Mouse (Mus musculus) CH12.LX (cell line): ENCODE measurements around the gene Tsc22d4. TPM values are rescaled to one million over a fixed set of nuclear protein-coding genes. Genes with fewer than 3 reads are reported as not detected.

ENCODE experiments used
- DNase-seq: peaks from one replicate; pipeline ENCODE4 v3.0.0-alpha.2; 2013; ENCODE audit errors: extremely low read depth
- H3K27ac ChIP-seq: 2 replicates; pipeline ENCODE4 v1.5.1; 2012; ENCODE audit warnings: low read depth, mild to moderate bottlenecking, control low read depth, moderate library complexity; ENCODE audit not compliant: insufficient read depth
- H3K27me3 ChIP-seq: replicated peaks from 2 replicates; pipeline ENCODE3; 2012; ENCODE audit warnings: inconsistent platforms
- H3K36me3 ChIP-seq, 2 experiments: replicated peaks in 1 of 2; 2 replicates each; pipeline versions ENCODE3 to v1.6.1; 2012; ENCODE audit warnings: inconsistent platforms in 1 of 2, low read length in 1 of 2, mild to moderate bottlenecking in 1 of 2, mixed read lengths in 1 of 2, moderate library complexity in 1 of 2; ENCODE audit not compliant: control insufficient read depth in 1 of 2, insufficient read depth in 1 of 2
- H3K4me1 ChIP-seq, 2 experiments: 2 replicates each; pipeline ENCODE4 v1.6.1; 2012; ENCODE audit warnings: inconsistent platforms in 1 of 2, moderate library complexity in 1 of 2; ENCODE audit not compliant: insufficient read depth in 2 of 2, control insufficient read depth in 1 of 2
- H3K4me2 ChIP-seq: 2 replicates; pipeline ENCODE4 v1.6.1; 2012; ENCODE audit warnings: low read depth, mild to moderate bottlenecking, control low read depth; ENCODE audit not compliant: poor library complexity, insufficient read depth, severe bottlenecking
- H3K4me3 ChIP-seq, 3 experiments: fragments of 150-350 bp in 1 of 3; sonication (generic) in 1 of 3; replicated peaks in 1 of 3; 2 replicates each; pipeline versions ENCODE3 to v1.5.1; 2011 to 2012; ENCODE audit warnings: low read depth in 2 of 3, low read length in 2 of 3, mild to moderate bottlenecking in 2 of 3, moderate library complexity in 2 of 3, control low read depth in 1 of 3, improper control_type of control experiment in 1 of 3, inconsistent platforms in 1 of 3, mixed read lengths in 1 of 3; ENCODE audit not compliant: poor library complexity in 1 of 3
- H3K79me2 ChIP-seq: replicated peaks from 2 replicates; pipeline ENCODE4 v1.6.1; 2012; ENCODE audit warnings: mild to moderate bottlenecking, moderate library complexity; ENCODE audit not compliant: control insufficient read depth, poor library complexity, insufficient read depth, severe bottlenecking; ENCODE audit errors: extremely low read depth
- H3K9ac ChIP-seq: 2 replicates; pipeline ENCODE4 v1.6.1; 2012; ENCODE audit warnings: low read depth, mild to moderate bottlenecking, control low read depth, moderate library complexity; ENCODE audit not compliant: insufficient read depth
- H3K9me3 ChIP-seq: replicated peaks from 2 replicates; pipeline ENCODE3; 2012; ENCODE audit warnings: low read length, inconsistent platforms, mixed read lengths
- BHLHE40 ChIP-seq: IDR thresholded peaks from 2 replicates; pipeline ENCODE4 v1.6.1; 2011; ENCODE audit warnings: mild to moderate bottlenecking, low read depth, low read length, improper control_type of control experiment
- CHD1 ChIP-seq: IDR thresholded peaks from 2 replicates; pipeline ENCODE4 v1.6.1; 2012; ENCODE audit warnings: low read depth, low read length, improper control_type of control experiment, inconsistent platforms
- CHD2 ChIP-seq: IDR thresholded peaks from 2 replicates; pipeline ENCODE4 v1.6.1; 2011; ENCODE audit warnings: low read length, improper control_type of control experiment
- E2F4 ChIP-seq: IDR thresholded peaks from 2 replicates; pipeline ENCODE4 v1.6.1; 2011; ENCODE audit warnings: low read depth, low read length, improper control_type of control experiment; ENCODE audit not compliant: insufficient replicate concordance
- ELF1 ChIP-seq: IDR thresholded peaks from 2 replicates; pipeline ENCODE4 v1.6.1; 2014; ENCODE audit warnings: low read depth, mild to moderate bottlenecking, inconsistent platforms, low read length, improper control_type of control experiment
- HCFC1 ChIP-seq: IDR thresholded peaks from 2 replicates; pipeline ENCODE4 v1.6.1; 2012; ENCODE audit warnings: low read depth, mild to moderate bottlenecking, inconsistent platforms, low read length, improper control_type of control experiment
- JUND ChIP-seq: conservative IDR thresholded peaks from 2 replicates; pipeline ENCODE4 v1.6.1; 2011; ENCODE audit warnings: low read depth, low read length, improper control_type of control experiment
- KAT2A ChIP-seq: IDR thresholded peaks from 2 replicates; pipeline ENCODE4 v1.6.1; 2012; ENCODE audit warnings: low read length, improper control_type of control experiment, inconsistent platforms; ENCODE audit not compliant: insufficient replicate concordance
- MAFK ChIP-seq: IDR thresholded peaks from 2 replicates; pipeline ENCODE4 v1.6.1; 2011; ENCODE audit warnings: low read length, improper control_type of control experiment; ENCODE audit not compliant: insufficient replicate concordance
- MAX ChIP-seq: IDR thresholded peaks from 2 replicates; pipeline ENCODE4 v1.6.1; 2011; ENCODE audit warnings: low read length, improper control_type of control experiment
- MEF2A ChIP-seq: IDR thresholded peaks from 2 replicates; pipeline ENCODE4 v1.6.1; 2014; ENCODE audit warnings: low read depth, mild to moderate bottlenecking, inconsistent platforms, low read length, improper control_type of control experiment, borderline replicate concordance
- MXI1 ChIP-seq: IDR thresholded peaks from 2 replicates; pipeline ENCODE4 v1.6.1; 2011; ENCODE audit warnings: mild to moderate bottlenecking, low read depth, low read length, improper control_type of control experiment
- MYC ChIP-seq: IDR thresholded peaks from 2 replicates; pipeline ENCODE4 v1.6.1; 2011; ENCODE audit warnings: low read depth, mild to moderate bottlenecking, improper control_type of control experiment, low read length
- PAX5 ChIP-seq: IDR thresholded peaks from 2 replicates; pipeline ENCODE4 v1.6.1; 2012; ENCODE audit warnings: low read length, inconsistent platforms, mixed read lengths
- POLR2A ChIP-seq: IDR thresholded peaks from 2 replicates; pipeline ENCODE4 v1.6.1; 2011; ENCODE audit warnings: low read depth, mild to moderate bottlenecking, improper control_type of control experiment, low read length
- POLR2AphosphoS2 ChIP-seq: IDR thresholded peaks from 2 replicates; pipeline ENCODE4 v1.6.1; 2011; ENCODE audit warnings: low read depth, low read length, improper control_type of control experiment
- SIN3A ChIP-seq: IDR thresholded peaks from 2 replicates; pipeline ENCODE4 v1.6.1; 2012; ENCODE audit warnings: low read length, improper control_type of control experiment, inconsistent platforms
- TBP ChIP-seq: conservative IDR thresholded peaks from 2 replicates; pipeline ENCODE4 v1.6.1; 2011; ENCODE audit warnings: low read depth, low read length, improper control_type of control experiment
- USF1 ChIP-seq: IDR thresholded peaks from 2 replicates; pipeline ENCODE4 v1.6.1; 2014; ENCODE audit warnings: low read depth, mild to moderate bottlenecking, inconsistent platforms, low read length, improper control_type of control experiment
- ZKSCAN1 ChIP-seq: IDR thresholded peaks from 2 replicates; pipeline ENCODE4 v1.6.1; 2012; ENCODE audit warnings: low read depth, inconsistent platforms, low read length, improper control_type of control experiment, borderline replicate concordance
- ZMIZ1 ChIP-seq: IDR thresholded peaks from 2 replicates; pipeline ENCODE4 v1.6.1; 2012; ENCODE audit warnings: low read depth, mild to moderate bottlenecking, inconsistent platforms, low read length, improper control_type of control experiment
- dilution Hi-C: fragments of 300-500 bp; cut with MboI; formaldehyde crosslinking; loops from 2 replicates; pipeline ENCODE4 v1.14.3; 2020; ENCODE audit warnings: low sequenced_read_pairs; ENCODE audit not compliant: extremely low pct_unique_long_range_greater_than_20kb, extremely low pct_ligation_motif_present
- in situ Hi-C: fragments of 300-500 bp; cut with MboI; formaldehyde crosslinking; loops from 3 replicates; pipeline ENCODE4 v1.14.3; 2019; ENCODE audit warnings: low sequenced_read_pairs, low pct_ligation_motif_present, low pct_unique_long_range_greater_than_20kb, mixed read lengths
- polyA plus RNA-seq: library from polyadenylated mRNA; unstranded; fragments of >175 nt; gene quantifications from 2 replicates; pipeline ENCODE4 v1.2.1, GENCODE M21; 2012; ENCODE audit warnings: low read depth; ENCODE audit not compliant: insufficient read length
- total RNA-seq, 2 experiments: library from RNA; depleted of rRNA; stranded (reverse); fragments of 300-350 nt in 1 of 2; fragments of >200 nt in 1 of 2; gene quantifications; 2 replicates each; pipeline ENCODE4 v1.2.3; 2012 to 2014

Gene Tsc22d4
- total and polyA plus RNA-seq, 3 experiments, result 28.2 to 103 (median 39.9) TPM

- in situ Hi-C loops (no loop called here), dilution Hi-C loops (no loop called here)
- peaks cover 35 to 55% of the 10 kb centered on the region in 2 experiments for H3K36me3 ChIP-seq
Observed at GRCm38 (mm10) chr5:137784546-137784945, 39.0 kb downstream of the Tsc22d4 start.

DNA sequence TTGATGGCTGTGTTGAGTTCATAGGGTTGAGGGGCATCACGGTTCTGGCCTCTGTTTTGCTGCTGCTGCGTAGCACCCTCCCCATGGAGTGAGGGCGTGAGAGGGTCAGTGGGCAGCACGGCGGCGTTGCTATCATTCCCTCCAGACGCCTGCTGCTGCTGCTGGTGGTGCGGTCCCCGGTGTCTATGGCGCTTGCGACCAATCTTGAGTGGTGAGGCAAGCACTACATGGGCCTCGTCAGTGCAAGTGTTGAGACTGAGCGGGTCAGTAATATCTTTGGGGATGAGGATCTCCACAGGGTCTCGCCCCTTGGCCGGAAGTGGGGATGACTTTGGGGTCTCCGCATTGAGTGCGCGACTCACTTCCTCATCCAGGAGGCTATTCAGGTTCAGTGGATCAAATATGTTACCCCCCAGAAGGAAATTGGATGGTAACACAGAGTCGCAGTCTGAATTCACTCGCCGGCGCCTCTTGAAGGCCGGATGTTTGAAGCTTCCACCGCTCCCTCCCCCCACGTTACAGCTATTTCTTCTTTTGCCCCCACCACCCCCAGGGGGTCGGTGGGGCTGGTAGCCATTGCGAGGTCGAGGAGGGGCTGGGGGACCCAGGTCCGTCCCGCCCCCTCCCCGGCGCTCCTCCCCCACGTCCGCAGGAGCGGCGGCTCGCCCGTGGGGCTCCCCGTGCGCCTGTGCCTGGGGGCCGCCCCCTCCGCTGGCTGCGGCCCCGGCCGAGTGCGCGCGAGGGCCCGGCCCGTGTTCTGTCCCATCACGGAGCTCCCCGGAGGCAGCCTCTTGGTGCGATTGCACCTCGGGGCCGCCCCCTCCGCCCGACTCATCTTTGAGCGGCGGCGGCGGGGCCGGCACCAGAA lies 39.9 kb downstream of the Tsc22d4 start:
- TF ChIP-seq BHLHE40 (peak; percentile 27; the same call in 1 of the 2 replicates), ELF1 (peak; percentile 25; the same call in 1 of the 2 replicates), MYC (no peak), MXI1 (no peak), MEF2A (no peak)
- H3K27ac ChIP-seq, result peak overlapping the region; percentile 92
- peak; percentile 31 for DNase-seq
- H3K79me2 ChIP-seq, result peaks cover 32% of the 10 kb centered on the region
- H3K4me2 ChIP-seq, result peak overlapping the region; percentile 61
- no peaks in the 10 kb centered on the region for H3K27me3 ChIP-seq
- peaks cover 2% of the 10 kb centered on the region for H3K9me3 ChIP-seq
- H3K36me3 ChIP-seq, result peaks cover 32 to 47% of the 10 kb centered on the region in 2 experiments
- dilution Hi-C loops, result no loop called here
- peaks cover 19 to 49% of the 10 kb centered on the region in 2 experiments for H3K4me1 ChIP-seq
- H3K4me3 ChIP-seq, result peak overlapping the region; percentile 67 to 76 (median 73)
- in situ Hi-C loops, result no loop called here
- H3K9ac ChIP-seq, result peak overlapping the region; percentile 99

More at GRCm38 (mm10) chr5:137784546-137784945, 39.0 kb downstream of the Tsc22d4 start:
- no peak for TF ChIP-seq ZMIZ1
- peaks cover 19 to 58% of the 10 kb centered on the region in 2 experiments for H3K4me1 ChIP-seq
- peak overlapping the region; percentile 99 for H3K9ac ChIP-seq
- H3K4me2 ChIP-seq, result peak overlapping the region; percentile 61
- H3K9me3 ChIP-seq, result peaks cover 2% of the 10 kb centered on the region
- H3K27me3 ChIP-seq, result no peaks in the 10 kb centered on the region
- no peak for DNase-seq
- H3K27ac ChIP-seq, result no peak overlapping the region
- H3K4me3 ChIP-seq, result peak overlapping the region in 2 of 3 experiments; percentile 67 to 76
- peaks cover 39% of the 10 kb centered on the region for H3K79me2 ChIP-seq

GRCm38 (mm10) chr5:137786109-137786942 lies 40.8 kb downstream of the Tsc22d4 start:
- peak overlapping the region; percentile 67 to 76 (median 73) for H3K4me3 ChIP-seq
- H3K36me3 ChIP-seq, result peaks cover 28 to 39% of the 10 kb centered on the region in 2 experiments
- in situ Hi-C loops (no loop called here), dilution Hi-C loops (no loop called here)
- H3K4me1 ChIP-seq, result peaks cover 19 to 45% of the 10 kb centered on the region in 2 experiments
- H3K9me3 ChIP-seq, result peaks cover 2% of the 10 kb centered on the region
- peak overlapping the region; percentile 99 for H3K9ac ChIP-seq
- H3K27ac ChIP-seq, result peak overlapping the region; percentile 92
- peaks cover 32% of the 10 kb centered on the region for H3K79me2 ChIP-seq
- no peaks in the 10 kb centered on the region for H3K27me3 ChIP-seq
- peak overlapping the region; percentile 57; the same call in 1 of the 2 replicates for H3K4me2 ChIP-seq
- peak; percentile 100 for DNase-seq
- TF ChIP-seq POLR2A, result peak; percentile 98
- TF ChIP-seq MAFK, result no peak
- peak; percentile 91 for TF ChIP-seq CHD2
- peak; percentile 89 for TF ChIP-seq ZMIZ1
- peak; percentile 80; the same call in 1 of the 2 replicates for TF ChIP-seq TBP
- TF ChIP-seq KAT2A, result 0 out of 2 replicates have a peak, but pooled peaks have one; percentile 45
- TF ChIP-seq HCFC1, result peak; percentile 72
- TF ChIP-seq JUND, result no peak
- TF ChIP-seq ZKSCAN1, result no peak
- peak; percentile 88 for TF ChIP-seq CHD1
- 0 out of 2 replicates have a peak, but pooled peaks have one; percentile 64 for TF ChIP-seq E2F4
- TF ChIP-seq PAX5, result no peak
- TF ChIP-seq POLR2AphosphoS2, result peak; percentile 90
- TF ChIP-seq MXI1, result peak; percentile 88
- peak; percentile 82 for TF ChIP-seq USF1
- peak; percentile 69; the same call in 1 of the 2 replicates for TF ChIP-seq SIN3A
- peak; percentile 99 for TF ChIP-seq BHLHE40
- TF ChIP-seq MAX, result peak; percentile 96
